Mouse (Mus musculus): ENCODE measurements around the gene Gramd4. TPM values are rescaled to one million over a fixed set of nuclear protein-coding genes. Genes with fewer than 3 reads are reported as not detected.

Gene Gramd4
- polyA plus RNA-seq (2012; rRNA removed; ENCODE audit: low replicate concordance) = 28.3 and 36.2 TPM in 2 replicates

GRCm38 (mm10) chr15:86057413-86057812 is at the start of gene Gramd4:
TSS of gene Gramd4 (plus strand) at chr15:86057695.

GRCm38 (mm10) chr15:86033191-86033841 is 24.2 kb upstream of the Gramd4 start, which contains the start of gene Celsr1:
TSS of gene Celsr1 (minus strand) at chr15:86033777.

GRCm38 (mm10) chr15:86185689-86186569 is 128.4 kb downstream of the Gramd4 start, which contains the start of gene Cerk:
TSS of gene Cerk (minus strand) at chr15:86186141.

Other genes with a start within 250 kb of the Gramd4 start
- gene Cdpf1, start 246.0 kb upstream of the Gramd4 start, polyA plus RNA-seq (2012; rRNA removed; ENCODE audit: low replicate concordance) = 37.3 and 38.0 TPM in 2 replicates
- gene Pkdrej, start 236.0 kb upstream of the Gramd4 start, polyA plus RNA-seq (2012; rRNA removed; ENCODE audit: low replicate concordance) = 0.04 and 0.16 TPM in 2 replicates
- 7.3 and 7.9 TPM in 2 replicates for gene Ttc38, start 225.4 kb upstream of the Gramd4 start, polyA plus RNA-seq (2012; rRNA removed; ENCODE audit: low replicate concordance)
- 1.7 and 2.8 TPM in 2 replicates for gene Gtse1, start 197.9 kb upstream of the Gramd4 start, polyA plus RNA-seq (2012; rRNA removed; ENCODE audit: low replicate concordance)
- 23.1 and 28.2 TPM in 2 replicates for gene Trmu, start 178.4 kb upstream of the Gramd4 start, polyA plus RNA-seq (2012; rRNA removed; ENCODE audit: low replicate concordance)
- gene Celsr1, start 23.9 kb upstream of the Gramd4 start, polyA plus RNA-seq (2012; rRNA removed; ENCODE audit: low replicate concordance) = 6.9 and 10.5 TPM in 2 replicates
- gene Cerk, start 128.4 kb downstream of the Gramd4 start, polyA plus RNA-seq (2012; rRNA removed; ENCODE audit: low replicate concordance) = 34.6 and 44.4 TPM in 2 replicates
- 31.5 and 43.1 TPM in 2 replicates for gene Tbc1d22a, start 156.8 kb downstream of the Gramd4 start, polyA plus RNA-seq (2012; rRNA removed; ENCODE audit: low replicate concordance)

Measured in mammary gland, adult 2 months (tissue).